Mouse (Mus musculus) lung, postnatal 0 days (tissue): ENCODE results near the gene Bcdin3d. TPM values are rescaled to one million over a fixed set of nuclear protein-coding genes. Genes with fewer than 3 reads are reported as not detected.

Experiments used
- ATAC-seq: fragments of 200-750 bp; cut with Nextera tagmentation; 2 replicates; pipeline ENCODE4 v1.8.0; 2017; ENCODE audit warnings: moderate library complexity
- DNase-seq: peaks from one replicate; pipeline ENCODE4 v3.0.0-alpha.2; 2016; ENCODE audit warnings: low spot score
- H3K27ac ChIP-seq: fragments of 300-500 bp; sonication (generic); 2 replicates; pipeline ENCODE4 v1.5.1; 2014; ENCODE audit warnings: antibody characterized with exemption, mild to moderate bottlenecking, low read length, mixed read lengths
- H3K27me3 ChIP-seq: fragments of 300-500 bp; sonication (generic); replicated peaks from 2 replicates; pipeline ENCODE4 v1.6.1; 2014; ENCODE audit warnings: low read length, mixed read lengths; ENCODE audit not compliant: insufficient read depth
- H3K36me3 ChIP-seq: fragments of 300-500 bp; sonication (generic); 2 replicates; pipeline ENCODE4 v1.6.1; 2014; ENCODE audit warnings: low read length, mixed read lengths; ENCODE audit not compliant: insufficient read depth
- H3K4me1 ChIP-seq: fragments of 300-500 bp; sonication (generic); 2 replicates; pipeline ENCODE4 v1.6.1; 2014; ENCODE audit warnings: antibody characterized with exemption, low read depth, low read length, mixed read lengths; ENCODE audit not compliant: insufficient read depth
- H3K4me2 ChIP-seq: fragments of 300-500 bp; sonication (generic); replicated peaks from 2 replicates; pipeline ENCODE4 v1.6.1; 2014; ENCODE audit warnings: low read depth, mild to moderate bottlenecking, low read length, moderate library complexity, mixed read lengths
- H3K4me3 ChIP-seq: fragments of 300-500 bp; sonication (generic); 2 replicates; pipeline ENCODE4 v1.5.1; 2014; ENCODE audit warnings: low read depth, low read length
- H3K9ac ChIP-seq: fragments of 300-500 bp; sonication (generic); replicated peaks from 2 replicates; pipeline ENCODE4 v1.6.1; 2014; ENCODE audit warnings: low read depth, mild to moderate bottlenecking
- H3K9me3 ChIP-seq: fragments of 300-500 bp; sonication (generic); 2 replicates; pipeline ENCODE4 v1.6.1; 2016; ENCODE audit warnings: low read length, mixed read lengths
- CTCF ChIP-seq: IDR thresholded peaks from 2 replicates; pipeline ENCODE4 v1.5.1; 2016; ENCODE audit warnings: antibody characterized with exemption, mild to moderate bottlenecking
- EP300 ChIP-seq: IDR thresholded peaks from 2 replicates; pipeline ENCODE4 v1.6.1; 2016; ENCODE audit warnings: antibody characterized with exemption, mild to moderate bottlenecking, control low read depth
- WGBS: fragments of 180-500 bp; shearing (Covaris S2); extraction: QIAGEN DNeasy Blood & Tissue Kit; methylation state at CpG from one replicate; pipeline ENCODE4 v1.1.7; 2014; 5-methylcytosine and 5-hydroxymethylcytosine counted together
- polyA plus RNA-seq: library from polyadenylated mRNA; unstranded; fragments of >200 nt; fragmentation: Nextera tagmentation; extraction: Ambion mirVana; gene quantifications from 2 replicates; pipeline ENCODE4 v1.2.1, GENCODE M21; 2015

Bcdin3d gene
- polyA plus RNA-seq, 1 experiment from 2014 or later: 11.5 TPM

DNA sequence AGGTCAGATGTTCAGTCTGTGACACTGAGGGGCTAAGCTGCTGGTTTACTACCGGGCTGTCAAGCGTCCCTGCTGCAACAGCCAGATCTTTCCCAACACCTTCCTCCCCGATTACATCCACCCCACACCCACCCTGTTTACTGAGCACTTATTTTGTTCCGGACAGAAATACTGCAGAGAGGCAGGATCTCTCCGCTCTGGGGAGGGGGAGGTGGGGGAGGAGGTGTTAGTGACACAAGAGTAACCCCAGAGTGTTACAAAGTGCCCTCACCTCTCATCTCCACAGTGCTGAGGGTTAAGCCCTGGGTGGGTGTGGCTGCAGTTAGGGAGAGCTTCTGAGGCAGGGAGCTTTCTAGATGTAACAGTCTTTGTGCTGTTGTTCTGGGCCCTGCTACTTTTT, 25.8 kb upstream of the Bcdin3d start:
- Histone ChIP-seq H3K9ac (no peak overlapping the region), H3K27me3 (no peaks in the 10 kb centered on the region), H3K9me3 (no peaks in the 10 kb centered on the region), H3K36me3 (no peaks in the 10 kb centered on the region), H3K27ac (peak overlapping the region; percentile 93), H3K4me1 (peaks cover 32% of the 10 kb centered on the region), H3K4me2 (no peak overlapping the region), H3K4me3 (no peak overlapping the region)
- TF ChIP-seq EP300 (peak; percentile 88), CTCF (no peak)
- peak; percentile 85 for DNase-seq
- 0% methylated on average over 4 of the region's 5 CpGs for WGBS
- ATAC-seq: peak; percentile 34

DNA sequence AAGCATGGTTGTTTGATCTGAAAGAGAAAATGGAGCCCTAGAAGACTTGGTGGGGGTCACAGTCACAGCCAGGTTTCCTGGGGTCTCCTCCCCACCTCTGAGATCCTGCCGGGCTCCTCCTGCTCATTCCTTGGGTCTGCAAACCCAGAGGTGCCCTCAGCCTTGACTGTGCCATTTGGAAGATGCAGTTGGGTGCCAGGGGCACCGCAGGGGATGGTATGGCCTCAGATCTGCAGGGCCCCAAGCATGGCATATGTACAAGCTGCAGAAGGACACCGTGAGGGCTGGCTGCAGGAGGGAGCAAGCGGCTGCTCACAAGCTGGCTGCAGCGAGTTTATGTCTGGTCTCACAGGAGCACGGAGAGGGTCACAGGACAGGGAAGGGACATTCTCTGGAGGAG, 25.2 kb upstream of the Bcdin3d start:
- H3K27ac ChIP-seq: peak overlapping the region; percentile 93; the same call in 1 of the 2 replicates
- 37% methylated on average over 6 of the region's 6 CpGs for WGBS
- no peak overlapping the region for H3K9ac ChIP-seq
- DNase-seq: peak; percentile 27
- ATAC-seq: no peak
- no peak overlapping the region for H3K4me3 ChIP-seq
- no peaks in the 10 kb centered on the region for H3K36me3 ChIP-seq
- H3K9me3 ChIP-seq: no peaks in the 10 kb centered on the region
- H3K4me1 ChIP-seq: peaks cover 32% of the 10 kb centered on the region
- no peak overlapping the region for H3K4me2 ChIP-seq
- TF ChIP-seq CTCF (no peak), EP300 (no peak)
- H3K27me3 ChIP-seq: no peaks in the 10 kb centered on the region

DNA sequence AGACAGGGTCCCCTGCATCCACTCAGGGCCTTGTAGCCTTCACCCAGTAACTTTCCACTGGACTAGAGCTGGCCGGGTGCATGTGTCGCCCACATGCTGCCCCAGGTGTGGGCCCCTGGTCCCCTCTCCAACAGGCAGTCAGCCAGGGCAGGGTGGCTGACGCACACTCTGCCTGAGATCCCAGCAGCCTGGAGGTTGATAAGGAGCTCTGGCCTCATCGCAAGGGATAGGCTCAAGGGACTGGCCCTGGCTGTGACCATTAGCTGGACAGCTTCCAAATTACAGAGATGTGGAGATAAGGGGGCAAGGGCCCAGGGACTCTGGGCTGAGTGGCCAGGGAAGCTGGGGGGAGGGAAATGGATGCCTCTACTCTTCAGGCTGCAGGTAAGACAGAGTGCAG, 24.3 kb upstream of the Bcdin3d start:
- H3K9ac ChIP-seq: no peak overlapping the region
- ATAC-seq (peak; percentile 80), DNase-seq (peak; percentile 90)

DNA sequence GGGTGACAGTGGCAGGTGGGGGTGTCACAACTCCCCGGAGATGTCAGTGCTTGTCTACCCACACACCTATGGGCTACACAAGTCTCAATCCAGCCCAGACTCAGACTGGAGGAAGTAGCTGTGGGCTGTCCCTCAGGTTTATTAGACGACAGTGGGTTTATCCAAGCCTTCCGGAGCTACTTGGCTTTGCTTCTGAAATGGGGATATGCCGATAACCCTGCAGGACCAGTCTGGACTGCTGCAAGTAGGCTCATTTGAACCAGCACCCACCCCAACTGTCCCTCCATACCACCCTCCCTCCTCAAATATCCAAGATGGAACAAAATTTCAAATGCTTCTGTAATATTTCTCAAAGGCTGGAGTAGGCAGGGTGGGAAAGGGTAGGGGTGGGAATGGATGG, 23.8 kb upstream of the Bcdin3d start:
- Histone ChIP-seq H3K4me2 (0 out of 2 replicates have a peak overlapping the region, but pooled peaks have one; percentile 44), H3K4me3 (no peak overlapping the region), H3K9me3 (no peaks in the 10 kb centered on the region), H3K27me3 (no peaks in the 10 kb centered on the region), H3K36me3 (no peaks in the 10 kb centered on the region), H3K27ac (peak overlapping the region; percentile 93), H3K4me1 (peaks cover 32% of the 10 kb centered on the region), H3K9ac (no peak overlapping the region)
- peak; percentile 2; the same call in 1 of the 2 replicates for ATAC-seq
- 21% methylated on average over 4 of the region's 4 CpGs for WGBS
- peak; percentile 53 for DNase-seq
- TF ChIP-seq EP300 (no peak), CTCF (no peak)

More for the DNA sequence above, 24.3 kb upstream of the Bcdin3d start:
- Histone ChIP-seq H3K4me1 (peaks cover 32% of the 10 kb centered on the region), H3K4me2 (no peak overlapping the region), H3K9me3 (no peaks in the 10 kb centered on the region), H3K36me3 (no peaks in the 10 kb centered on the region), H3K27me3 (no peaks in the 10 kb centered on the region), H3K4me3 (no peak overlapping the region), H3K27ac (peak overlapping the region; percentile 93)
- WGBS: 32% methylated on average over 4 of the region's 4 CpGs
- TF ChIP-seq CTCF (no peak), EP300 (peak; percentile 81)

GRCm38 (mm10) chr15:99497527-99498242, 23.2 kb upstream of the Bcdin3d start:
- Histone ChIP-seq H3K27ac (peak overlapping the region; percentile 93), H3K9ac (no peak overlapping the region), H3K4me1 (peaks cover 32% of the 10 kb centered on the region), H3K4me2 (peak overlapping the region; percentile 44), H3K9me3 (no peaks in the 10 kb centered on the region), H3K27me3 (no peaks in the 10 kb centered on the region), H3K4me3 (no peak overlapping the region), H3K36me3 (no peaks in the 10 kb centered on the region)
- WGBS: 23% methylated on average over 12 of the region's 12 CpGs
- ATAC-seq (peak; percentile 63), DNase-seq (peak; percentile 97)
- TF ChIP-seq CTCF (no peak; the same call in none of the 2 replicates), EP300 (peak; percentile 98)

DNA sequence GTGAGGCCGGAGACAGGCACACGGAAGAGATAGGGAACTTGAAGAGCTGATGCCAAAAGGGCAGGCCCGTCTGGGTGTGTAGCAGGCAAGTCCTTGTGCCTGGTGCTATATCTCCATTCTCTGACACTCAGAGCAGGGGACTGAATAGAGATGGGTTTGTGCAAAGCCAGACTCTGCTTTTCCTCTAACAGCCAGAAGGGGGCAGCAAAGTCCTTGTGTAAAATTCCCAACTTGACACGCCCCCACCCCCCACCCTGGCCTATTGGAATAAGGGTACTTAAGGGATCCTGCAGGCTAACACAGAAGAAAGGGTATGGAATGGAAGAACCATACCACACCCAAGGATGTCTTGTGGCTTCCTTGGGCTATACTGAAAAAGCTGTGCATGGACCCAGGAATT, 22.5 kb upstream of the Bcdin3d start:
- Histone ChIP-seq H3K4me2 (peak overlapping the region; percentile 44), H3K27ac (peak overlapping the region; percentile 93), H3K36me3 (no peaks in the 10 kb centered on the region), H3K4me3 (no peak overlapping the region), H3K9ac (no peak overlapping the region), H3K27me3 (no peaks in the 10 kb centered on the region), H3K4me1 (peaks cover 27% of the 10 kb centered on the region; the same call in 1 of the 2 replicates), H3K9me3 (no peaks in the 10 kb centered on the region)
- ATAC-seq (peak; percentile 11), DNase-seq (peak; percentile 89)
- 10% methylated on average over 4 of the region's 4 CpGs for WGBS
- peak; percentile 90 for TF ChIP-seq CTCF
- no peak for TF ChIP-seq EP300
